Mouse (Mus musculus) kidney, postnatal 10 days (tissue): Measurements from ENCODE around the gene Tacr3.

ENCODE experiments used
- DNase-seq: peaks from one replicate; pipeline ENCODE4 v3.0.0; 2021; ENCODE audit warnings: mixed read lengths

Gene Tacr3

GRCm38 (mm10) chr3:134828875-134829530 lies at the start of gene Tacr3:
Gene Tacr3, plus strand, starts transcription at chr3:134829007.
- DNase-seq: peak; percentile 10

- no peak for DNase-seq
Observed at GRCm38 (mm10) chr3:134828492-134828874, 324 bp upstream of the Tacr3 start.

- peak; percentile 5 for DNase-seq
Observed at GRCm38 (mm10) chr3:134829531-134829921, 719 bp downstream of the Tacr3 start.

GRCm38 (mm10) chr3:134851342-134851741 lies 22.5 kb downstream of the Tacr3 start:
- DNase-seq: no peak

GRCm38 (mm10) chr3:134877701-134878100 lies 48.9 kb downstream of the Tacr3 start:
- no peak for DNase-seq

- no peak for DNase-seq
Observed at GRCm38 (mm10) chr3:134895831-134896230, 67.0 kb downstream of the Tacr3 start.

- DNase-seq: no peak
Observed at GRCm38 (mm10) chr3:134908890-134909289, 80.1 kb downstream of the Tacr3 start.

GRCm38 (mm10) chr3:134934703-134935102 lies 105.9 kb downstream of the Tacr3 start:
- no peak for DNase-seq

GRCm38 (mm10) chr3:134935461-134935860 lies 106.7 kb downstream of the Tacr3 start:
- DNase-seq: no peak

- DNase-seq: peak; percentile 10
Observed at GRCm38 (mm10) chr3:134963461-134963860, 134.7 kb downstream of the Tacr3 start.

GRCm38 (mm10) chr3:134978902-134979301 lies 150.1 kb downstream of the Tacr3 start:
- no peak for DNase-seq

- no peak for DNase-seq
Observed at GRCm38 (mm10) chr3:134980140-134980539, 151.3 kb downstream of the Tacr3 start.
